Mouse (Mus musculus) gastrocnemius, adult 2 months (tissue): Measurements from ENCODE around the gene Hmgcl. TPM values are rescaled to one million over a fixed set of nuclear protein-coding genes. Genes with fewer than 3 reads are reported as not detected.

Source experiments
- DNase-seq: peaks from one replicate; pipeline ENCODE4 v3.0.0; 2022
- H3K27ac ChIP-seq: fragments of 200-600 bp; 2 replicates; pipeline ENCODE4 v1.8.1; 2022; ENCODE audit warnings: mild to moderate bottlenecking
- H3K4me3 ChIP-seq: fragments of 200-600 bp; 2 replicates; pipeline ENCODE4 v1.8.1; 2022; ENCODE audit warnings: mild to moderate bottlenecking, moderate library complexity
- CTCF ChIP-seq: fragments of 200-600 bp; IDR thresholded peaks from 2 replicates; pipeline ENCODE4 v1.8.1; 2022; ENCODE audit warnings: antibody characterized with exemption, mild to moderate bottlenecking, moderate library complexity
- intact Hi-C: fragments of 180-260 bp; cut with DNase I; formaldehyde crosslinking; loops from one replicate; pipeline ENCODE4 v1.15.1; 2025
- total RNA-seq, 2 experiments: library from RNA; stranded (reverse); gene quantifications; 2 replicates each; pipeline ENCODE4 v1.2.3; 2021

Hmgcl gene
- total RNA-seq, 2 experiments from 2014 or later = 31.7 to 43.4 TPM

GRCm38 (mm10) chr4:135985193-135985592, 38.9 kb downstream of the Hmgcl start:
- DNase-seq = no peak
- no peak for TF ChIP-seq CTCF
- intact Hi-C loops = no loop called here
- no peak overlapping the region for H3K27ac ChIP-seq
- no peak overlapping the region for H3K4me3 ChIP-seq

- H3K4me3 ChIP-seq = peak overlapping the region; percentile 85
- no peak for TF ChIP-seq CTCF
- intact Hi-C loops = loop anchor here (2.0 kb wide), 1 partner anchor 67 kb away; the partner anchor contains the start of gene Rpl11
- H3K27ac ChIP-seq = no peak overlapping the region
- no peak for DNase-seq
These were observed 39.5 kb downstream of the Hmgcl start for GRCm38 (mm10) chr4:135985769-135986168.

GRCm38 (mm10) chr4:135986301-135986942, 40.2 kb downstream of the Hmgcl start:
- TF ChIP-seq CTCF = no peak
- Histone ChIP-seq H3K27ac (peak overlapping the region; percentile 99), H3K4me3 (peak overlapping the region; percentile 85)
- DNase-seq = no peak
- intact Hi-C loops = loop anchor here (2.0 kb wide), 1 partner anchor 66 kb away; the partner anchor contains the start of gene Rpl11

- Histone ChIP-seq H3K27ac (peak within 1 kb of the TSS; percentile 99), H3K4me3 (peak within 1 kb of the TSS; percentile 85)
- DNase-seq = peak; percentile 95
- intact Hi-C loops = loop anchor here (2.0 kb wide), 1 partner anchor 66 kb away; the partner anchor contains the start of gene Rpl11
- no peak; the same call in 1 of the 2 replicates for TF ChIP-seq CTCF
These were observed 40.9 kb downstream of the Hmgcl start, which contains the start of gene Pithd1 for GRCm38 (mm10) chr4:135986943-135987710. TSS of gene Pithd1 (minus strand) at chr4:135987264.

GRCm38 (mm10) chr4:135987714-135988113, 41.5 kb downstream of the Hmgcl start:
- DNase-seq = no peak
- peak overlapping the region; percentile 99 for H3K27ac ChIP-seq
- peak overlapping the region; percentile 85 for H3K4me3 ChIP-seq
- TF ChIP-seq CTCF = no peak
- intact Hi-C loops = loop anchor here (2.0 kb wide), 1 partner anchor 65 kb away; the partner anchor contains the start of gene Rpl11

- H3K4me3 ChIP-seq = no peak overlapping the region
- no peak for TF ChIP-seq CTCF
- intact Hi-C loops = no loop called here
These were observed 47.7 kb downstream of the Hmgcl start for GRCm38 (mm10) chr4:135993941-135994340.

GRCm38 (mm10) chr4:135995118-135995517, 48.9 kb downstream of the Hmgcl start:
- H3K4me3 ChIP-seq = no peak overlapping the region
- no peak for TF ChIP-seq CTCF
- intact Hi-C loops = no loop called here
- DNase-seq = no peak
- no peak overlapping the region for H3K27ac ChIP-seq

More at GRCm38 (mm10) chr4:135993941-135994340, 47.7 kb downstream of the Hmgcl start:
- DNase-seq = no peak
- no peak overlapping the region for H3K27ac ChIP-seq

GRCm38 (mm10) chr4:136004107-136004675, 57.9 kb downstream of the Hmgcl start:
- Histone ChIP-seq H3K27ac (no peak overlapping the region), H3K4me3 (no peak overlapping the region)
- no peak for DNase-seq
- intact Hi-C loops = no loop called here
- no peak for TF ChIP-seq CTCF

GRCm38 (mm10) chr4:136004921-136005320, 58.7 kb downstream of the Hmgcl start:
- DNase-seq = no peak
- H3K27ac ChIP-seq = no peak overlapping the region
- no peak for TF ChIP-seq CTCF
- intact Hi-C loops = loop anchor here (5.0 kb wide), 1 partner anchor 52 kb away; no protein-coding TSS in a partner anchor
- H3K4me3 ChIP-seq = no peak overlapping the region

- no peak for DNase-seq
- intact Hi-C loops = loop anchor here (5.0 kb wide), 1 partner anchor 50 kb away; no protein-coding TSS in a partner anchor
These were observed 60.6 kb downstream of the Hmgcl start for GRCm38 (mm10) chr4:136006821-136007220.

GRCm38 (mm10) chr4:136008782-136009447, 62.7 kb downstream of the Hmgcl start:
- H3K4me3 ChIP-seq = no peak overlapping the region
- H3K27ac ChIP-seq = no peak overlapping the region
- no peak for TF ChIP-seq CTCF
- no peak for DNase-seq
- intact Hi-C loops = loop anchor here (5.0 kb wide), 1 partner anchor 48 kb away; no protein-coding TSS in a partner anchor

More at GRCm38 (mm10) chr4:136006821-136007220, 60.6 kb downstream of the Hmgcl start:
- Histone ChIP-seq H3K27ac (no peak overlapping the region), H3K4me3 (no peak overlapping the region)
- no peak for TF ChIP-seq CTCF

GRCm38 (mm10) chr4:136010586-136010985, 64.3 kb downstream of the Hmgcl start:
- TF ChIP-seq CTCF = peak; percentile 34
- Histone ChIP-seq H3K27ac (no peak overlapping the region), H3K4me3 (no peak overlapping the region)
- no peak for DNase-seq
- intact Hi-C loops = no loop called here

Other genes with a start within 250 kb of the Hmgcl start
- gene Il22ra1, start 218.3 kb upstream of the Hmgcl start, total RNA-seq = not detected
- 100 to 1,000 TPM in 1 of 2 experiments, 10 to 100 TPM in 1; 31.1 to 100 TPM for gene Myom3, start 186.7 kb upstream of the Hmgcl start, total RNA-seq
- 10 to 100 TPM; 27.2 to 30.6 TPM for gene Srsf10, start 90.7 kb upstream of the Hmgcl start, total RNA-seq
- gene Pnrc2, start 72.6 kb upstream of the Hmgcl start, total RNA-seq = 10 to 100 TPM; 36.7 to 44.8 TPM
- under 1 TPM; 0.10 to 0.11 TPM for gene Cnr2, start 51.1 kb upstream of the Hmgcl start, total RNA-seq
- gene Fuca1, start 25.7 kb upstream of the Hmgcl start, total RNA-seq = 10 to 100 TPM; 17.0 to 23.0 TPM
- gene Gale, start 17.3 kb downstream of the Hmgcl start, total RNA-seq = under 1 TPM in 1 of 2 experiments, not detected in 1; 0.47 TPM
- gene Lypla2, start 26.2 kb downstream of the Hmgcl start, total RNA-seq = 10 to 100 TPM; 25.6 to 30.4 TPM
- gene Pithd1, start 40.8 kb downstream of the Hmgcl start, total RNA-seq = 10 to 100 TPM; 23.3 to 28.5 TPM
- gene Eloa, start 75.3 kb downstream of the Hmgcl start, total RNA-seq = 10 to 100 TPM; 58.9 to 63.4 TPM
- gene Rpl11, start 107.0 kb downstream of the Hmgcl start, total RNA-seq = 100 to 1,000 TPM; 215 to 256 TPM
- 10 to 100 TPM; 11.3 to 21.9 TPM for gene Id3, start 197.0 kb downstream of the Hmgcl start, total RNA-seq
- gene E2f2, start 225.9 kb downstream of the Hmgcl start, total RNA-seq = 1 to 10 TPM in 1 of 2 experiments, under 1 TPM in 1; 0.48 to 1.1 TPM